Mouse (Mus musculus) duodenum, adult 2 months (tissue): ENCODE data around the gene Majin. TPM values are rescaled to one million over a fixed set of nuclear protein-coding genes. Genes with fewer than 3 reads are reported as not detected.

Experiments
- polyA plus RNA-seq: library from polyadenylated mRNA; depleted of rRNA; stranded (reverse); fragments of >200 nt; gene quantifications from 2 replicates; pipeline ENCODE4 v1.2.3, GENCODE M21; 2012; ENCODE audit warnings: low replicate concordance; rRNA removed

Majin gene
- polyA plus RNA-seq, result 0.43 and 0.57 TPM in 2 replicates

GRCm38 (mm10) chr19:6184131-6184530, at the start of gene Majin:
Gene Majin (plus strand): TSS chr19:6184388.

GRCm38 (mm10) chr19:6140678-6141393, 43.4 kb upstream of the Majin start, which contains the start of gene Batf2:
Gene Batf2 (plus strand): TSS chr19:6140983.

GRCm38 (mm10) chr19:6141394-6141749, 42.8 kb upstream of the Majin start, which contains the start of gene Arl2:
Gene Arl2 (minus strand): TSS chr19:6141548.

GRCm38 (mm10) chr19:6226135-6226534, 41.9 kb downstream of the Majin start, which contains the start of gene Gpha2:
Gene Gpha2 (plus strand): TSS chr19:6226380.

GRCm38 (mm10) chr19:6235084-6236052, 51.2 kb downstream of the Majin start, which contains the start of gene Ppp2r5b:
Gene Ppp2r5b (minus strand): TSS chr19:6235872.

GRCm38 (mm10) chr19:6241274-6242107, 57.3 kb downstream of the Majin start, which contains the start of gene Atg2a:
Gene Atg2a (plus strand): TSS chr19:6241668.

Other genes with a start within 250 kb of the Majin start
- 29.4 and 31.2 TPM in 2 replicates for gene Pola2, start 220.2 kb upstream of the Majin start, polyA plus RNA-seq
- not detected in 2 replicates for gene Slc22a20, start 198.2 kb upstream of the Majin start, polyA plus RNA-seq
- 53.6 and 106 TPM in 2 replicates for gene Capn1, start 168.5 kb upstream of the Majin start, polyA plus RNA-seq
- gene Syvn1, start 137.8 kb upstream of the Majin start, polyA plus RNA-seq, result 87.1 and 103 TPM in 2 replicates
- gene Mrpl49, start 126.6 kb upstream of the Majin start, polyA plus RNA-seq, result 11.4 and 11.7 TPM in 2 replicates
- gene Fau, start 126.5 kb upstream of the Majin start, polyA plus RNA-seq, result 1,687 and 2,398 TPM in 2 replicates
- gene Znhit2, start 123.2 kb upstream of the Majin start, polyA plus RNA-seq, result 63.5 and 115 TPM in 2 replicates
- gene Tm7sf2, start 116.0 kb upstream of the Majin start, polyA plus RNA-seq, result 57.9 and 67.5 TPM in 2 replicates
- 42.6 and 68.1 TPM in 2 replicates for gene Vps51, start 107.2 kb upstream of the Majin start, polyA plus RNA-seq
- not detected in 2 replicates for gene Tmem262, start 104.4 kb upstream of the Majin start, polyA plus RNA-seq
- 0.21 and 0.28 TPM in 2 replicates for gene Gm28374, start 102.1 kb upstream of the Majin start, polyA plus RNA-seq
- 103 and 136 TPM in 2 replicates for gene Zfpl1, start 99.4 kb upstream of the Majin start, polyA plus RNA-seq
- 2.0 and 2.6 TPM in 2 replicates for gene Cdca5, start 99.4 kb upstream of the Majin start, polyA plus RNA-seq
- not detected in 2 replicates for gene AC131692.1, start 90.0 kb upstream of the Majin start, polyA plus RNA-seq
- 39.6 and 913 TPM in 2 replicates for gene Naaladl1, start 78.6 kb upstream of the Majin start, polyA plus RNA-seq
- gene Sac3d1, start 65.7 kb upstream of the Majin start, polyA plus RNA-seq, result 53.0 and 57.0 TPM in 2 replicates
- gene Snx15, start 56.1 kb upstream of the Majin start, polyA plus RNA-seq, result 52.8 and 64.5 TPM in 2 replicates
- 76.0 and 120 TPM in 2 replicates for gene Batf2, start 43.4 kb upstream of the Majin start, polyA plus RNA-seq
- 116 and 148 TPM in 2 replicates for gene Arl2, start 42.8 kb upstream of the Majin start, polyA plus RNA-seq
- gene Gpha2, start 42.0 kb downstream of the Majin start, polyA plus RNA-seq, result 0.25 and 1.1 TPM in 2 replicates
- 69.7 and 212 TPM in 2 replicates for gene Ppp2r5b, start 51.5 kb downstream of the Majin start, polyA plus RNA-seq
- gene Atg2a, start 57.3 kb downstream of the Majin start, polyA plus RNA-seq, result 57.3 and 66.7 TPM in 2 replicates
- gene Ehd1, start 92.3 kb downstream of the Majin start, polyA plus RNA-seq, result 468 and 699 TPM in 2 replicates
- 35.7 and 40.2 TPM in 2 replicates for gene Cdc42bpg, start 122.1 kb downstream of the Majin start, polyA plus RNA-seq
- 30.8 and 32.3 TPM in 2 replicates for gene Men1, start 150.6 kb downstream of the Majin start, polyA plus RNA-seq
- 59.4 and 76.0 TPM in 2 replicates for gene Map4k2, start 156.7 kb downstream of the Majin start, polyA plus RNA-seq
- gene Sf1, start 179.3 kb downstream of the Majin start, polyA plus RNA-seq, result 183 TPM in 2 replicates
- 4.6 and 7.3 TPM in 2 replicates for gene Pygm, start 200.0 kb downstream of the Majin start, polyA plus RNA-seq
- 36.3 and 40.8 TPM in 2 replicates for gene Rasgrp2, start 215.0 kb downstream of the Majin start, polyA plus RNA-seq
- 2.0 and 4.5 TPM in 2 replicates for gene Nrxn2, start 234.3 kb downstream of the Majin start, polyA plus RNA-seq